Mouse (Mus musculus) large intestine, adult 2 months (tissue): ENCODE measurements around the gene Vmn2r103. TPM values are rescaled to one million over a fixed set of nuclear protein-coding genes. Genes with fewer than 3 reads are reported as not detected.

ENCODE experiments used
- DNase-seq: peaks from one replicate; pipeline ENCODE4 v3.0.0-alpha.2; 2012; ENCODE audit warnings: low read depth, low spot score
- WGBS: fragments of 180-500 bp; shearing (Covaris S2); methylation state at CpG from one replicate; pipeline ENCODE4 v1.1.7; 2018; 5-methylcytosine and 5-hydroxymethylcytosine counted together
- polyA plus RNA-seq: library from polyadenylated mRNA; depleted of rRNA; stranded (reverse); fragments of >200 nt; gene quantifications from 2 replicates; pipeline ENCODE4 v1.2.3, GENCODE M21; 2012; rRNA removed

Vmn2r103 gene
- polyA plus RNA-seq = not detected in 2 replicates

DNA sequence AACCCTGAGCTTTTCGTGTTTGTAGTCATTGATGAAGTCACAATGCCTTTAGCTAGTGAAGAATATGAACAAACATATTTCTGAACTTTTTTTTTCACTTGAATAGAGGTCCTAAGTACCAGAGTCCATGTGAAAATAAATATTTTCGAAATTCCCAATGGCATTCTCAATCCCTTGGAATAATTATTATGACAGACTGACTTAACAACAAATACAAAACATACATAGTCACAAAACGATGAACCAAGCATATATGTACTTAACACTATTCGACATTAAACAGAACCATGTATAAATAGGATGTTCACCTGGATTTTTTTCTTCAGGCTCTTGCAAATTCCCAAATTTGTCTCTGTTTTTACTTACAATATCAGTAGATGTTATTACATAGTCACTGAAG is at the start of gene Vmn2r103:
Gene Vmn2r103 (plus strand): TSS at position 301 of the 400 bp plus-strand sequence.
- no peak for DNase-seq
- WGBS = 44% methylated on average over 4 of the region's 4 CpGs

DNA sequence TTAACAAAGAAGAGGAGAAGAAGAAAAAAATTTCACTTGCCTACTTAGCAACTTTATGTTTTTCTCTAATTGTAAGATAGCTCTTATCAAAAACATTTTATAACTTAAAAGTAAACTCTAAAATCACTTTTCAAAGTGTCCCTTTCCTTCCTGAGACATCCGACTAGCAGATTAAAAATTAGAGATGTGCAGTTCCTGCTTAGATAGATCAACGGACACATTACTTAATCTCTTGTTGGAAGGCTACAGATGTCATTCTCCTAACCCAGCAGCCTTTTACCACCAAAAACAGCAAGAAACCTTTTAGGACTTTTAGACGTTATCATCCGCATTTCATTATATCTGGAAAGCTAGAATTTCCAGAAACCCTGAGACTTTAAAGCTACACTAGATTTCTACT is 5.8 kb downstream of the Vmn2r103 start:
- WGBS = 81% methylated on average over 4 of the region's 4 CpGs
- no peak for DNase-seq

- 74% methylated on average over 1 of the region's 1 CpGs for WGBS
- DNase-seq = no peak
These were observed 16.1 kb downstream of the Vmn2r103 start for GRCm38 (mm10) chr17:19789248-19789647.

Other genes with a start within 250 kb of the Vmn2r103 start
- not detected in 2 replicates for gene Vmn2r101, start 196.1 kb upstream of the Vmn2r103 start, polyA plus RNA-seq
- not detected in 2 replicates for gene Vmn2r102, start 113.0 kb upstream of the Vmn2r103 start, polyA plus RNA-seq